Mouse (Mus musculus): Measurements from ENCODE around the gene Otogl.

DNA sequence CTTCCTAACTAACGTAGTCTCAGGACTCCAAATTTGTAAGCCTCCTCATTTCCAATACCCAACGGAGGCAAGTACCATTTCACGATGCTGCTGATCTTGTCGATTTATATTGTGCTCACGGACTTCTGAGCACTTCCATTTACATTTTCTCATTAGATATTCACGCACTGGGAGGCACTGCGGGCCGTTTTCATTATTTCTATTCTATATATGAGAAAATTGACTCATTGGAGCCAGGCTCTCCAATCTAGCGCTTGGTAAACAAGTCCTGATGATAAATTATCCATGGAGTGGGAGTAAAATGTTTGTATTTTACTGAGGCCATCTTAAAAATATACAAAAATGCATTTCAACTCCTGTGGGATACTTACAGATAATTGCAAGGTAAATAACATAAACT is 21.5 kb downstream of the Otogl start:
- TF ChIP-seq POLR2A (IDR thresholded peaks at IDR 0.05; ENCODE audit: insufficient read length, low read depth) (no peak), MAX (IDR thresholded peaks at IDR 0.05; ENCODE audit: low read depth) (no peak), TCF3 (IDR thresholded peaks at IDR 0.05; ENCODE audit: insufficient read length, low read depth) (no peak), REST (IDR thresholded peaks at IDR 0.05; ENCODE audit: insufficient read depth, insufficient read length) (no peak)

All from myocyte (in vitro differentiated cells).